Mouse (Mus musculus): ENCODE data around the gene Rnf32. TPM values are rescaled to one million over a fixed set of nuclear protein-coding genes. Genes with fewer than 3 reads are reported as not detected.

Gene Rnf32
- polyA plus RNA-seq, 1 experiment = 202 TPM

DNA sequence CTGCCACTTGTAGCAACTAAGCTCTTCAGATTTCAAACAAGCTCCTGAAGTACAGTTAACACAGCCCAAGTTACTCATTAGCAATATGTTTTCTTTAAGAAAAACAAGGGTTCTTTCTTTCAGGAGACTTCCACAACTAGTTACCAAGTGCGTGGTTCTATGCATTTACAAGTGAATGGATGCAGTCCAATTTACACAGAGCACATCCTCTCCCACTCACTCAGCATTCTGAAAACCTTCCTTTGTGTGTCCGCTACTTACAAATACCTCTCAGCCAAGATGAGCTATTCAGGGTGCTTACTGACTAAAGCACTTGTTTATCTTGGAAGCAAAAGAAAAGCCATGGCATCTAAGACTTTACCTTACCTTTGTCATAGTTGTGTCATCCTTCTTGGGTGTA, 58.1 kb downstream of the Rnf32 start:
- H3K4me3 ChIP-seq (ENCODE audit: control insufficient read depth, low read depth, low read length) = no peak overlapping the region
- H3K4me1 ChIP-seq (ENCODE audit: control insufficient read depth, insufficient read depth, low read length) = no peaks in the 10 kb centered on the region
- H3K36me3 ChIP-seq (ENCODE audit: control insufficient read depth, insufficient read depth, low read length) = no peaks in the 10 kb centered on the region
- no peak for TF ChIP-seq CTCF (IDR thresholded peaks at IDR 0.05; ENCODE audit: control insufficient read depth, insufficient read depth, insufficient replicate concordance, low read depth, low read length)
- no peak for TF ChIP-seq POLR2A (IDR thresholded peaks at IDR 0.05; ENCODE audit: control insufficient read depth, low read depth, low read length)
- no peak overlapping the region for H3K27ac ChIP-seq (ENCODE audit: control insufficient read depth, insufficient read depth, low read depth, low read length)
- no peaks in the 10 kb centered on the region for H3K27me3 ChIP-seq (ENCODE audit: control insufficient read depth, insufficient read depth, low read length)

DNA sequence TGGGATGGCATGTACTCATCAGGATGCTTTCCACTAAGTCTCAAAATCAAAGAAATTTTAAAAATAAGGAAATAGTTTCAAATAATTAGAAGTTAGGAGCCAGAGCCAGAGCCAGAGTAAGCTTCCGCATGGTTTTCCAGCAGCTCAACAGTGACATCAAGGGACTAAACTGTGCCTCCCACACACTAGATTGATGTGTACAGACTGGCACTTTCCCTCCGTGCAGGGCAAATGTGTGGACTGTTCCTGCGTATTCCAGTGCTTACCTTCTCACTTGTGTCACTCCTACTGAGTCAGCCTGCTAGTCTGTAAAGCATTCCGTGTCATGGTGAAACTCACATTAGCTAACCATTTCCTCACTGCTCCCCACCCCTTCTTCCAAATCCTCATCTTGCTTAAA, 75.1 kb downstream of the Rnf32 start:
- TF ChIP-seq POLR2A (IDR thresholded peaks at IDR 0.05; ENCODE audit: control insufficient read depth, low read depth, low read length) = no peak
- no peak for TF ChIP-seq CTCF (IDR thresholded peaks at IDR 0.05; ENCODE audit: control insufficient read depth, insufficient read depth, insufficient replicate concordance, low read depth, low read length)
- Histone ChIP-seq H3K27me3 (ENCODE audit: control insufficient read depth, insufficient read depth, low read length) (no peaks in the 10 kb centered on the region), H3K4me3 (ENCODE audit: control insufficient read depth, low read depth, low read length) (no peak overlapping the region), H3K36me3 (ENCODE audit: control insufficient read depth, insufficient read depth, low read length) (no peaks in the 10 kb centered on the region), H3K27ac (ENCODE audit: control insufficient read depth, insufficient read depth, low read depth, low read length) (no peak overlapping the region), H3K4me1 (ENCODE audit: control insufficient read depth, insufficient read depth, low read length) (no peaks in the 10 kb centered on the region)

DNA sequence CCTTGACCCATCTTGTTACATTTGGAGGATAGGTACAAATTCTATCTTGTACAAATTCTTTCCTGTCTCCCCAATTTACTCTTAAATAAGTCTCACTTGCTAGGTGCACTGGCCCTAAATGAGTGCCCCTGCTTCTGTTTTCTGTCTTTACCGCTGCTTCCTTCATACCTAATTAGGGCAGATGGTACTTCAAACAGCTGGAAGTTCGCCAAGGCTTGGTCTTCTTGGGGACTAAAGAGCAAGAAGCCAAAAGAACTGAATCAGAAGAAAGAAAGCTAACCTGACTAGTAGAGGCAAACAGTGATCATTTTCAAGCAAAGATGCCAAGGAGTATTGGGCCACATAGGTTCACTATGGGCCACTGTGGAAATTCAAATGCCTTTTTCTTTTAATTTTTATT, 77.6 kb downstream of the Rnf32 start:
- no peak for TF ChIP-seq POLR2A (IDR thresholded peaks at IDR 0.05; ENCODE audit: control insufficient read depth, low read depth, low read length)
- Histone ChIP-seq H3K4me3 (ENCODE audit: control insufficient read depth, low read depth, low read length) (no peak overlapping the region), H3K4me1 (ENCODE audit: control insufficient read depth, insufficient read depth, low read length) (no peaks in the 10 kb centered on the region), H3K27me3 (ENCODE audit: control insufficient read depth, insufficient read depth, low read length) (no peaks in the 10 kb centered on the region), H3K27ac (ENCODE audit: control insufficient read depth, insufficient read depth, low read depth, low read length) (no peak overlapping the region), H3K36me3 (ENCODE audit: control insufficient read depth, insufficient read depth, low read length) (no peaks in the 10 kb centered on the region)

DNA sequence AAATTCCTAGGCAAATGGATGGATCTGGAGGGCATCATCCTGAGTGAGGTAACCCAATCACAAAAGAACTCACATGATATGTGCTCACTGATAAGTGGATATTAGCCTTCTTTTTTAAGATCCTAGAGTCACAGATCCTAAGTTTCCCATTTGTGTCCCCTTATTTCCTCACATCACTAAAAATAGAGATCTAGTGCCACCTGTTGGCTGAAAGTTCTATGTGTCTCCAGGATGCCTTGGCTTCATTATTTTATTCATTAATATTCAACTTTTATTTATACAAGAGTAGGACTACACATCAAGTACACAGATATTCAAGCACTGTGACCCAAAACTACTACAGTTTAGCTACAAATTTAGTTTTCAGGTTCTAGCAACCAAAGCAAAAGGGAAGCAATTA, 79.0 kb downstream of the Rnf32 start:
- Histone ChIP-seq H3K27ac (ENCODE audit: control insufficient read depth, insufficient read depth, low read depth, low read length) (no peak overlapping the region), H3K27me3 (ENCODE audit: control insufficient read depth, insufficient read depth, low read length) (no peaks in the 10 kb centered on the region), H3K36me3 (ENCODE audit: control insufficient read depth, insufficient read depth, low read length) (no peaks in the 10 kb centered on the region), H3K4me3 (ENCODE audit: control insufficient read depth, low read depth, low read length) (no peak overlapping the region), H3K4me1 (ENCODE audit: control insufficient read depth, insufficient read depth, low read length) (no peaks in the 10 kb centered on the region)
- no peak for TF ChIP-seq POLR2A (IDR thresholded peaks at IDR 0.05; ENCODE audit: control insufficient read depth, low read depth, low read length)
- TF ChIP-seq CTCF (IDR thresholded peaks at IDR 0.05; ENCODE audit: control insufficient read depth, insufficient read depth, insufficient replicate concordance, low read depth, low read length) = no peak

Other genes starting within 250 kb of the Rnf32 start
- 14.7 and 20.6 TPM in 2 replicates for gene Lmbr1, start 182.4 kb downstream of the Rnf32 start, polyA plus RNA-seq (2012; rRNA removed)
- gene Nom1, start 238.7 kb downstream of the Rnf32 start, polyA plus RNA-seq (2012; rRNA removed) = 7.7 and 8.5 TPM in 2 replicates